Mouse (Mus musculus) adrenal gland, postnatal 4 days (tissue): Measurements from ENCODE around the gene Kcns1. TPM values are rescaled to one million over a fixed set of nuclear protein-coding genes. Genes with fewer than 3 reads are reported as not detected.

Source experiments
- DNase-seq, 2 experiments: peaks; one replicate each; pipeline ENCODE4 v3.0.0; 2021 to 2022; ENCODE audit warnings: low spot score in 2 of 2, mixed read lengths in 2 of 2
- total RNA-seq, 2 experiments: library from RNA; stranded (reverse); gene quantifications; 2 replicates each; pipeline ENCODE4 v1.2.3; 2021

Gene Kcns1
- total RNA-seq, 2 experiments from 2014 or later, result 0.20 to 0.40 TPM

DNA sequence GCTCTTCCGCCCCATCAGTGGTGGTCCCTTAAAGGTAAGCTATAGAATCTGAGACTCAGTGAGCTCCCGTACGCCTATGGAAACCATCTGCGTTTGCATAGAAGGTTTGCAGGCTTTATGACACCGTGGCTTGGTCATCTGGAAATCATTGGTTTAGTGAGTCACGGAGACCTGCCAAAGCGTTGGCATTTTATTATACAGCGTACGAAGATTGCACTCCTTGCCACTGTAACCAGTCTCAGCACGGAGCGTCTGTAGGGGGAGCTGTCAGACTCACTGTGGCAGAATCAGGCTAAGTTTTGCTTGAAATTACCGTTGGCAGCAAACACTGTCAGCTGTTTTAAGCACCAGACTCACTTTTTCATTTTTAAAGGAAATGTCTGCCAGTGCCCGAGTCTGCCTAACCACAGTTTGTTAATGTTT is 44.4 kb downstream of the Kcns1 start:
- DNase-seq, result no peak

DNA sequence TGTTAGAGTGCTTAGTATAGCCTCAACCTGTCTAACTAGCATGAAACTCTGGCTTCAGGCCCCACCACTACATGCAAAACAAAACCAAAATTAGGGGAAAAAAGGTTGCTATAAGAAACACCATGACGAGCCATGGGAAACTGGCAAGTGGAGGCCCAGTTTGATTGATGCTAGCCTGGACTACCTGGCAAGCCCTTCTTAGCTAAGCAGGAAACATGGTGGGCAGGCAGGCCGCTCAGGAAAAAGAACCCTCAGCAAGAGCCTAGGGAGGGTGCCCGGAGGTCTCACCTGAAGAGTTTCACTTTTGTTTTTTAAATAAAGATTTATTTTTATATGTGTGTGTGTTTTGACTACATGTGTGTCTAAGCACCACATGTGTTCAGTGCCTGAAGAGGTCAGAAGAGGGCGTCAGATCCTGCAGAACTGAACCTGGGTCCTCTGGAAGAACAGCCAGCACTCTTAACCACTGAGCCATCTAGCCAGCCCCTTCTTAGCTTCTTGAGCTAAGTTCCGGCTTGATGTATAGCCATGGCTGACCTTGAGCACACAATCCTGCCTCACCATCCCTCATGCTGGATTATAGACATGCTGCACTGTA is 47.6 kb downstream of the Kcns1 start:
- DNase-seq, result no peak

DNA sequence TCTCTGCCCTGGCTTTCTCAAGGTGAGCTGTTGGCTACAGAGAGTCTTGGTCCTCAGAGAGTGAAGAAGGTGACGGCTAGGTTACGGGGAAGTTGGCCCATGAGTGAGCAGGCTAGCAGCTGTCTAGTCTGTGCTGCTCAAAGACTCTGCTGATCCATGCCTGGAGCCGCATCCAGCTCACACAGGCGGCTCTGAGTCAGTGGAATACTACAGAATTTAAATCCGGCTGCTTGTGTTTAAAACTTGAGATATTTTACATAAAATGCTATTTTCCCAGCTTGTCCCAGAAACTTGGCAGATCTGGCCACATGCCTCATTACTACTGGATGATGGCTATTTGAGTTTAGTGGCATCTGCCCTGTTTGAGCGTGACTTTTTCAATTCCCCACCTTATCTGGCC is 51.4 kb downstream of the Kcns1 start:
- DNase-seq, result no peak

DNA sequence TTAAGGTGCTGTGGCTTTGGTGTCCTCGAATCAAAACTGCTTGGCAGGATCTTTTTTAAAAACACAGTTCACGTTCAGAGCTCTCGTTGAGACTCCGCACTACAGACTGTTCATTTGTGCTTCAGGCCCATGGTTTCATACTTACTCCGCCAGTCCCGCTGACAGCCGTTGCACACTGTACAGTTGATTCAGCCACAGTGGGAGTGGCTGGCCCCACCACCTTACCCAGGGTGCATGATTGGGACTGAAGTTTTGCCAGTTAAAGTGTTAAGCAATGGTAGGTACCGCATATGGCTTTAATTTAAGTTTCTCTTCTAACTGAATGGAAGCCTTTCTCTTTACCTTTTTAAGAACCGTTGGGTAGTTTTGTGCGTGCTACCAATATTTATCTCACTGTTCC is 55.4 kb downstream of the Kcns1 start:
- no peak for DNase-seq

DNA sequence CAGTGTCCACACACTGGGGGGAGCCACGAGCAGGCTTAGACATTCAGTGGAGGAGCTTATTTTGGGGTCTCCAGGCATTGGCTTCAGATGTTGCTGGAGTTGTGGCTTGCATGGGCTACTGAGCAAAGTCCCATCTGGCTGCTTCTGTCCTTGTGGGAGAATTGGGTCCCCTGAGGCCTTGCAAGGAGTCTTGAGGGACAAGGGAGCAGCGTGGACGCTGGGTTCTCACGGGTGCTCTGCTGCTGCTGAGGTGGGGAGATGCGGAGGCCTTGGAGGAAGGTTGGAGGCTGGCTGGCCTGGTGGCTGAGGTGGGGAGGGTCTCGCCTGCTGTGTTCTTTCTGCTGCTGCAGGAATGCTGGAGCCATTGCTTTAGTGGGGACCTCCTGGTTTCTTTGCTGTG is 56.9 kb downstream of the Kcns1 start:
- DNase-seq, result no peak

Other genes starting within 250 kb of the Kcns1 start
- gene Ywhab, start 176.2 kb downstream of the Kcns1 start, total RNA-seq, result 100 to 1,000 TPM; 260 to 263 TPM
- 1 to 10 TPM; 3.6 to 3.8 TPM for gene Pabpc1l, start 145.7 kb downstream of the Kcns1 start, total RNA-seq
- gene Stk4, start 100.8 kb downstream of the Kcns1 start, total RNA-seq, result 10 to 100 TPM; 33.1 to 34.8 TPM
- 10 to 100 TPM; 42.5 to 55.2 TPM for gene Tomm34, start 99.9 kb downstream of the Kcns1 start, total RNA-seq
- not detected for gene Wfdc5, start 11.6 kb upstream of the Kcns1 start, total RNA-seq
- not detected for gene Wfdc12, start 19.5 kb upstream of the Kcns1 start, total RNA-seq
- not detected for gene Wfdc15a, start 29.0 kb upstream of the Kcns1 start, total RNA-seq
- gene Wfdc15b, start 50.5 kb upstream of the Kcns1 start, total RNA-seq, result 1 to 10 TPM in 1 of 2 experiments, not detected in 1; 6.0 TPM
- gene Svs2, start 67.4 kb upstream of the Kcns1 start, total RNA-seq, result not detected
- not detected for gene Svs3b, start 85.5 kb upstream of the Kcns1 start, total RNA-seq
- not detected for gene Svs4, start 107.3 kb upstream of the Kcns1 start, total RNA-seq
- not detected for gene Svs3a, start 118.2 kb upstream of the Kcns1 start, total RNA-seq
- gene Svs6, start 145.6 kb upstream of the Kcns1 start, total RNA-seq, result not detected
- under 1 TPM in 1 of 2 experiments, not detected in 1; 0.71 TPM for gene Svs5, start 161.6 kb upstream of the Kcns1 start, total RNA-seq
- 1 to 10 TPM; 7.8 to 9.0 TPM for gene Slpi, start 218.0 kb upstream of the Kcns1 start, total RNA-seq
- 10 to 100 TPM in 1 of 2 experiments, under 1 TPM in 1; 0.14 to 14.6 TPM for gene Rbpjl, start 232.0 kb upstream of the Kcns1 start, total RNA-seq
- 1 to 10 TPM; 4.7 to 4.9 TPM for gene Matn4, start 234.0 kb upstream of the Kcns1 start, total RNA-seq